Mouse (Mus musculus) stomach, embryonic 15.5 days (tissue): ENCODE results near the gene Svs5. TPM values are rescaled to one million over a fixed set of nuclear protein-coding genes. Genes with fewer than 3 reads are reported as not detected.

Source experiments
- ATAC-seq: fragments of 200-750 bp; cut with Nextera tagmentation; 2 replicates; pipeline ENCODE4 v1.8.0; 2017; ENCODE audit warnings: low read depth, moderate number of reproducible peaks, moderate TSS enrichment; ENCODE audit not compliant: insufficient read depth, low FRiP score
- H3K27ac ChIP-seq: fragments of 300-500 bp; sonication (generic); 2 replicates; pipeline ENCODE4 v1.5.1; 2015; ENCODE audit warnings: mild to moderate bottlenecking, inconsistent platforms
- H3K27me3 ChIP-seq: fragments of 300-500 bp; sonication (generic); replicated peaks from 2 replicates; pipeline ENCODE4 v1.6.1; 2015; ENCODE audit warnings: inconsistent platforms
- H3K36me3 ChIP-seq: fragments of 300-500 bp; sonication (generic); 2 replicates; pipeline ENCODE4 v1.6.1; 2015; ENCODE audit warnings: inconsistent platforms
- H3K4me1 ChIP-seq: fragments of 300-500 bp; sonication (generic); 2 replicates; pipeline ENCODE4 v1.6.1; 2015; ENCODE audit warnings: inconsistent platforms
- H3K4me2 ChIP-seq: fragments of 300-500 bp; sonication (generic); 2 replicates; pipeline ENCODE4 v1.6.1; 2015; ENCODE audit warnings: mild to moderate bottlenecking, inconsistent platforms
- H3K4me3 ChIP-seq: fragments of 300-500 bp; sonication (generic); replicated peaks from 2 replicates; pipeline ENCODE4 v1.5.1; 2015; ENCODE audit warnings: inconsistent platforms
- H3K9ac ChIP-seq: fragments of 300-500 bp; sonication (generic); 2 replicates; pipeline ENCODE4 v1.6.1; 2015; ENCODE audit warnings: inconsistent platforms
- H3K9me3 ChIP-seq: fragments of 300-500 bp; sonication (generic); 2 replicates; pipeline ENCODE4 v1.6.1; 2016; ENCODE audit warnings: inconsistent platforms
- WGBS: fragments of 180-500 bp; shearing (Covaris S2); methylation state at CpG from one replicate; pipeline ENCODE4 v1.1.7; 2015; 5-methylcytosine and 5-hydroxymethylcytosine counted together
- polyA plus RNA-seq: library from polyadenylated mRNA; unstranded; fragments of >200 nt; fragmentation: Nextera tagmentation; extraction: Ambion mirVana; gene quantifications from 2 replicates; pipeline ENCODE4 v1.2.1, GENCODE M21; 2015

Svs5 gene
- polyA plus RNA-seq, 1 experiment from 2014 or later = not detected

- Histone ChIP-seq H3K36me3 (no peaks in the 10 kb centered on the region), H3K27me3 (no peaks in the 10 kb centered on the region), H3K4me1 (no peaks in the 10 kb centered on the region), H3K27ac (no peak overlapping the region), H3K9me3 (no peaks in the 10 kb centered on the region), H3K4me2 (no peak overlapping the region), H3K9ac (no peak overlapping the region), H3K4me3 (no peak overlapping the region)
- 84% methylated on average over 3 of the region's 3 CpGs for WGBS
- ATAC-seq = no peak
Measured at GRCm38 (mm10) chr2:164358373-164358772, 25.8 kb downstream of the Svs5 start.

GRCm38 (mm10) chr2:164359031-164359430 is 26.5 kb downstream of the Svs5 start:
- ATAC-seq = no peak
- Histone ChIP-seq H3K4me2 (no peak overlapping the region), H3K4me1 (no peaks in the 10 kb centered on the region), H3K36me3 (no peaks in the 10 kb centered on the region), H3K27me3 (no peaks in the 10 kb centered on the region), H3K4me3 (no peak overlapping the region), H3K27ac (no peak overlapping the region), H3K9ac (no peak overlapping the region), H3K9me3 (no peaks in the 10 kb centered on the region)
- WGBS = 80% methylated on average over 5 of the region's 5 CpGs

- Histone ChIP-seq H3K27me3 (no peaks in the 10 kb centered on the region), H3K9ac (no peak overlapping the region), H3K36me3 (no peaks in the 10 kb centered on the region), H3K4me1 (no peaks in the 10 kb centered on the region), H3K9me3 (no peaks in the 10 kb centered on the region), H3K4me3 (no peak overlapping the region), H3K4me2 (no peak overlapping the region), H3K27ac (no peak overlapping the region)
- 76% methylated on average over 5 of the region's 5 CpGs for WGBS
- no peak for ATAC-seq
Measured at GRCm38 (mm10) chr2:164359668-164360067, 27.1 kb downstream of the Svs5 start.

DNA sequence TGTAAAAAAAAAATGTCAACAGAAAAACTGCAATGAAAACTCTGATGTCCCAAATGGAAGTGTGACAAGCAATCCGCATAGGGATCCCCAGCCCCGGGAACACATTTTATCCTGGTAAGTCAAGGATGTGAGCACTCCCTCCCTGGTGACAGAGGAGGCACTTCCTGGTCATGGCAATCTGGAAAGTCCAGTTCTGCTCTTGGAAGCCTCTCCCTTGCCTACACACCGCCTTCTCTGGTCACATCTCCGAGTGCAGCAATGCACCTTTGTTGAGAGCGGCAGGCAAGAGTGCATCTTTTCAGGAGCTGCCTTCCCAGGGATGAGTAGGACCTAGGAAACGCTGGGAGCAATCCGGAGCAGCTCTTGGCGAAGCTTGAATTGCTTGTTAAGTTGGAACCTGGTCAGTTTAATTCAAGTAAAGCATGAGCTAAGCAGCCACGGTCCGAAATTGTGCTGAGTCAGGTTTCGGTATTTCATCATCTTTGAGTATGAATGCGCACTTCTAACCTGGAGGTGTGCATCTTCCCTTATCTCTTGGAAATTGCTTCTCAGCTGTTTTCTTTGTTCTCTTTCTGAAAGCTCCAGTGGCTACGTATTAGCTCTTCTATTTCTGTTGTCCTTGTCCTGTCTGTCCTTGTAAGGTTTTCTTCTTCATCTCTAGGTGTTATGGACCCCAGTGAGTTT is 28.6 kb downstream of the Svs5 start:
- Histone ChIP-seq H3K9ac (no peak overlapping the region), H3K36me3 (no peaks in the 10 kb centered on the region), H3K9me3 (no peaks in the 10 kb centered on the region), H3K4me2 (no peak overlapping the region), H3K4me1 (no peaks in the 10 kb centered on the region), H3K27me3 (no peaks in the 10 kb centered on the region), H3K4me3 (no peak overlapping the region), H3K27ac (no peak overlapping the region)
- no peak for ATAC-seq
- 33% methylated on average over 13 of the region's 13 CpGs for WGBS

DNA sequence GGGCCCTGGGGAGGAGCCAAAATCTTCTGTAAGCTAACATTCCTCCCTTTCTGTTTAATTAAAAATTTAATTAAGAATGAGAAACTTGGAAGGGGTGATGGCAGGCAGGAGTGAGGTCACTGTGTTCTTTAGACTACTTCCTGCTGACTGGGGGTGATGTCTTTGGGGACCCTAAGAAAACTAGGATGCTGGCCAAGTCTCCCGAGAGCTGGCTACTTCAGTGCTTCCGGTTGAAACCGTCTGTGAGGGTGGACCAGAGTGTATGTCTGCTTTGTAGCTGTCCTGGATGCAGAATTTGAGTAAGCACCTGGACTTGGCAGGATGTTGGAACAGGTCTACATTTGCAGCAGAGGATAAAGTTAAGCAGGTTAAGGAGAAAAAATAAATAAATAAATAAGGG is 34.4 kb downstream of the Svs5 start:
- Histone ChIP-seq H3K9me3 (no peaks in the 10 kb centered on the region), H3K4me1 (no peaks in the 10 kb centered on the region), H3K27me3 (no peaks in the 10 kb centered on the region), H3K27ac (no peak overlapping the region), H3K4me3 (no peak overlapping the region), H3K9ac (no peak overlapping the region), H3K36me3 (no peaks in the 10 kb centered on the region), H3K4me2 (no peak overlapping the region)
- ATAC-seq = no peak
- 55% methylated on average over 3 of the region's 3 CpGs for WGBS

- Histone ChIP-seq H3K4me3 (no peak overlapping the region), H3K9ac (no peak overlapping the region), H3K9me3 (no peaks in the 10 kb centered on the region), H3K4me2 (no peak overlapping the region), H3K36me3 (no peaks in the 10 kb centered on the region), H3K4me1 (no peaks in the 10 kb centered on the region), H3K27ac (no peak overlapping the region), H3K27me3 (no peaks in the 10 kb centered on the region)
- no peak for ATAC-seq
- 74% methylated on average over 6 of the region's 6 CpGs for WGBS
Measured at GRCm38 (mm10) chr2:164368620-164369105, 36.1 kb downstream of the Svs5 start.

GRCm38 (mm10) chr2:164371371-164371770 is 38.8 kb downstream of the Svs5 start:
- Histone ChIP-seq H3K9ac (no peak overlapping the region), H3K4me2 (no peak overlapping the region), H3K36me3 (no peaks in the 10 kb centered on the region), H3K4me3 (no peak overlapping the region), H3K9me3 (no peaks in the 10 kb centered on the region), H3K27ac (no peak overlapping the region), H3K4me1 (no peaks in the 10 kb centered on the region), H3K27me3 (no peaks in the 10 kb centered on the region)
- ATAC-seq = no peak
- WGBS = 68% methylated on average over 3 of the region's 3 CpGs

- Histone ChIP-seq H3K27ac (no peak overlapping the region), H3K9ac (no peak overlapping the region), H3K9me3 (no peaks in the 10 kb centered on the region), H3K27me3 (no peaks in the 10 kb centered on the region), H3K4me1 (no peaks in the 10 kb centered on the region), H3K36me3 (no peaks in the 10 kb centered on the region), H3K4me2 (no peak overlapping the region), H3K4me3 (no peak overlapping the region)
- ATAC-seq = no peak
- WGBS = 19% methylated on average over 3 of the region's 3 CpGs
Measured at GRCm38 (mm10) chr2:164372408-164373053, 40.0 kb downstream of the Svs5 start.

DNA sequence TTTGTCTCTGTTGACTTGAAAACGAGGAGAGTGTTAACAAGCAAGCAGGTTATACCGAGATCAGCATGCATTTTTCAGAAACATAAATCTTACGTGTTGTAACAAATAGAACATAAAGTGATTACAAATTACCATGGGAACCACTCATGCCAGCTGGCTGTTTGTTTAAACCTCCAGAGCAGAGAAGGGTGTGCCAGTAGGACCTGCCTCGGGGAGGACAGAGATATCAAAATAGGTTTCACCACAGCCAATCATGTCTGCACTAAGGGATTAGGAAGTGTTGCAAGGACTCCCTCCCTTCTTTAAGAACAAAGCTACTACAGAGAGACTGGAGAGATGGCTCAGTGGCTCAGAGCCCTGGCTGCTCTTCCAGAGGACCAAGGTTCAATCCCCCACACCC is 40.6 kb downstream of the Svs5 start:
- Histone ChIP-seq H3K4me1 (no peaks in the 10 kb centered on the region), H3K4me2 (no peak overlapping the region), H3K9me3 (no peaks in the 10 kb centered on the region), H3K4me3 (no peak overlapping the region), H3K27me3 (no peaks in the 10 kb centered on the region), H3K9ac (no peak overlapping the region), H3K36me3 (no peaks in the 10 kb centered on the region), H3K27ac (no peak overlapping the region)
- 27% methylated on average over 4 of the region's 4 CpGs for WGBS
- ATAC-seq = no peak; the same call in 1 of the 2 replicates

DNA sequence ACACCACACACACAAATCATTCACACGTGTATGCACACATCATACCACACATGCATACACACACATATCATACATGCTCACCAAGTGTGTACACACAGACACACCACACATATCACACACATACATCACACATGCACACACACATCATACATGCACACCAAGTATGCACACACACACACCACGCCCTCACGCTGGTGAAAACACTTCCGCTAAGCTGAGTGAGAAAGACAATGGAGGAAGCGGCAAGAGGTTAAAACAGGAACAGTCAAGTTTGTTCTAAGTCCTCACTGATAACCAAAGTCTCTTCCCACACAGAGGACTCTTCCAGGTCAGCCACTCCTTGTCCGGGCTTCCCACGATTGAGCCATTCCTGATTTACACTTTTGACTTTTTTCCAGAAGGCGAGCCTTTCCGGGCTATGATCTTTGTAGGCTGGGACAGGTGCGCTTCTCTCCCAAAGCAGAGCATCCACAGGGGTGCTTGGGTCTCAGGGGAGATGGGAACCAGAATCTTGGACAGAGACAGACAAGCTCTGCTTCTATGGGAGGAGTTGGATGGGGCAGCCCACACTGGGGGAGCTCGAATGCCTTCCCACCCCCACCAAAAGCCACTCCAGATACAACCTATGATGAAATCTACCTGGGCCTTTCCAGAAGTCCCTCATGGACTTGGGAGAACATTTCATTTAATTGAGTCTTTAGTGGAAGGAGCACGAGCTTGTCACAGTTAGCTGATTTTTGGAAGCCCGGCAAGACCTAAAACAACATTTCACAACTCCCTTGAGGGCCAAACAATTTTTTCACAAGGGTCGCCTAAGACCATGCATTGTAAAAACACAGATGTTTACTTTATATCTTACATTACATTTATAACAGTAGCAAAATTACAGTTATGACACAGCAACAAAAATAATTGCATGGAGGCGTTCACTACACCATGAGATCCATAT is 45.2 kb downstream of the Svs5 start:
- Histone ChIP-seq H3K4me1 (no peaks in the 10 kb centered on the region), H3K9ac (no peak overlapping the region), H3K4me2 (no peak overlapping the region), H3K9me3 (no peaks in the 10 kb centered on the region), H3K4me3 (no peak overlapping the region), H3K27ac (no peak overlapping the region), H3K36me3 (no peaks in the 10 kb centered on the region), H3K27me3 (no peaks in the 10 kb centered on the region)
- ATAC-seq = no peak
- 81% methylated on average over 15 of the region's 15 CpGs for WGBS

GRCm38 (mm10) chr2:164381726-164382125 is 49.2 kb downstream of the Svs5 start:
- 74% methylated on average over 8 of the region's 8 CpGs for WGBS
- Histone ChIP-seq H3K4me3 (no peak overlapping the region), H3K27ac (no peak overlapping the region), H3K9me3 (no peaks in the 10 kb centered on the region), H3K9ac (no peak overlapping the region), H3K27me3 (0 out of 2 replicates have a peak, but pooled peaks cover under 1% of the 10 kb centered on the region), H3K36me3 (no peaks in the 10 kb centered on the region), H3K4me2 (no peak overlapping the region), H3K4me1 (0 out of 2 replicates have a peak, but pooled peaks cover 4% of the 10 kb centered on the region)
- no peak for ATAC-seq

DNA sequence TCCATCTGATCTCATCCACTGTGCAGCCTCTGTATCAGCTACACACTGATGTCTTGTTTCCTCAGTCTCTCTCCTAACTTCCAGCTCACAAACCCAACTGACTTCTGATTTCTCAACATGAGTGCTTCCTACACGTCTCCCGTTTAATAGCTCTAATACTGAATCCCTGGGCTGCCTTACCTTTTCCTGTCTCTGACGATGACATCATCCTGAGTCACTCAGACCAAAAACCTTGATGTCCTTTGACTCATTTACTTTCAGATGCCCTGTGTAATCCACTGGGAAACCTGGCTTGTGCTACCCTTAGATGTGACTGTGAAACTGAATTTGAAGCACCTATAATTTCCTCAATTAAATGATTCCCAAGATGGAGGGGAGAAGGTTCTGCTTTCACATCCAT is 50.4 kb downstream of the Svs5 start:
- 0 out of 2 replicates have a peak, but pooled peaks cover 8% of the 10 kb centered on the region for H3K27me3 ChIP-seq
- no peak for ATAC-seq
- H3K36me3 ChIP-seq = no peaks in the 10 kb centered on the region
- H3K4me2 ChIP-seq = no peak overlapping the region
- no peak overlapping the region for H3K4me3 ChIP-seq
- no peaks in the 10 kb centered on the region for H3K9me3 ChIP-seq
- WGBS = 71% methylated on average over 3 of the region's 3 CpGs
- H3K4me1 ChIP-seq = 0 out of 2 replicates have a peak, but pooled peaks cover 6% of the 10 kb centered on the region
- no peak overlapping the region for H3K27ac ChIP-seq
- H3K9ac ChIP-seq = no peak overlapping the region
